In the genomic region with DNA sequence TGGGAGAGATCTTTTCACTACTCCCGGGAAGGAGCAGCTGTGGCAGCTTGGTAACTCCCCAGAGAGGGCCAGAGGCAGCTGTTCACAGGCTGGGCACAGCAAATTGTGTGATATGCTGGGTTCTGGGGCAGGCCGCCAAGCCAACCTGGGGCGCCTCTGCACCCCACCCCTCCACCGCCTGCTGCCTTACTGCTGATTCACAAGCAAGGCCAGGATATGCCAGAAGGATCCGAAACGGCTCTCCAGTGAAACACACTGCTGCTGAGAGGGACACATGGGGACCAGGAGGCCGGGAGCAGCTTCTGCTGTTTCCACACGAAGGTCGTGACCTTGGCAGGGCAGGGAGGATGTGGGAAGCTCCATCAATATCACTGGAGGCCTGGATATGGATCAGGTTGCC, we compare ENCODE assay signal across 9 mouse cellular contexts.
DNase-seq lines count a peak whose midpoint lies in the region; ATAC-seq lines count a peak whose summit lies in the region.
"Had no signal": no experiment of that assay in that cellular context is flagged by ENCODE, and none has a peak within 500 bp of the region (broad histone marks: within the 10 kb centered on the region; RNA-seq: fewer than 3 reads in every experiment).

No protein-coding gene starts in this region.

- 75% methylated on average over 9 of the region's 9 CpGs for WGBS in forebrain, embryonic 14.5 days

- H3K9ac ChIP-seq in forebrain, embryonic 14.5 days (ENCODE audit: low read length), result no peak overlapping the region

- intact Hi-C loops in gastrocnemius, postnatal 14 days (cut with DNase I; ENCODE audit: low total_unique reads), result no loop called here

- H3K9me3 ChIP-seq in forebrain, embryonic 14.5 days (replicated peaks; ENCODE audit: control insufficient read depth, low read length), result no peaks in the 10 kb centered on the region

- peak; percentile 87 for ATAC-seq in megakaryocyte-erythroid progenitor cell, adult 5-6 weeks (replicated peaks; ENCODE audit: low FRiP score, low TSS enrichment, poor library complexity, severe bottlenecking)
- ATAC-seq in forebrain, embryonic 14.5 days, result no peak

- peak; percentile 10 for DNase-seq in adrenal gland, postnatal 10 days
- no peak for DNase-seq in adrenal gland, adult (ENCODE audit: inconsistent age in 2 of 2, low spot score in 1 of 2)
- DNase-seq in cerebellum, adult 9-10 months, result peak; percentile 60
- peak; percentile 66 for DNase-seq in gastrocnemius, postnatal 14 days
- DNase-seq in urinary bladder, adult 2 months (ENCODE audit: low spot score), result no peak
- DNase-seq in forebrain, embryonic 14.5 days (ENCODE audit: low spot score), result no peak
- DNase-seq in heart, adult 9 months (ENCODE audit: low spot score in 2 of 2), result no peak

- no peak overlapping the region for H3K27ac ChIP-seq in forebrain, embryonic 14.5 days (ENCODE audit: low read depth, low read length)

- no peak overlapping the region for H3K4me3 ChIP-seq in forebrain, embryonic 14.5 days (ENCODE audit: low read depth, low read length)
- H3K4me3 ChIP-seq: erythroblast, embryonic 14.5 days had no signal

- no peaks in the 10 kb centered on the region for H3K27me3 ChIP-seq in forebrain, embryonic 14.5 days (replicated peaks; ENCODE audit: control insufficient read depth, insufficient read depth, low read length)

- H3K36me3 ChIP-seq in forebrain, embryonic 14.5 days (ENCODE audit: control insufficient read depth, insufficient read depth, low read length), result no peaks in the 10 kb centered on the region

- H3K4me1 ChIP-seq in forebrain, embryonic 14.5 days (ENCODE audit: control insufficient read depth, insufficient read depth, low read length), result no peaks in the 10 kb centered on the region

- H3K4me2 ChIP-seq in forebrain, embryonic 14.5 days (ENCODE audit: low read length), result no peak overlapping the region

Comparison
In these comparisons a context has a peak if more than half of its experiments do, and no peak if none do; other contexts are left out.
1. DNase-seq: peak in adrenal gland, postnatal 10 days (single experiment), cerebellum, adult 9-10 months (single experiment) and gastrocnemius, postnatal 14 days (single experiment); none in adrenal gland, adult (0 of 2), urinary bladder, adult 2 months (single experiment), forebrain, embryonic 14.5 days (single experiment) and heart, adult 9 months (0 of 2).